Mouse (Mus musculus) limb, embryonic 11.5 days (tissue): ENCODE data around the gene Tmem151b. TPM values are rescaled to one million over a fixed set of nuclear protein-coding genes. Genes with fewer than 3 reads are reported as not detected.

Experiments used
- ATAC-seq: fragments of 200-750 bp; cut with Nextera tagmentation; 2 replicates; pipeline ENCODE4 v1.8.0; 2017; ENCODE audit warnings: low read depth; ENCODE audit not compliant: insufficient number of reproducible peaks, low FRiP score, low TSS enrichment
- DNase-seq: peaks from one replicate; pipeline ENCODE4 v3.0.0-alpha.2; 2015; ENCODE audit warnings: low spot score
- H3K27ac ChIP-seq: fragments of 300-500 bp; sonication (generic); replicated peaks from 2 replicates; pipeline ENCODE4 v1.5.1; 2014; ENCODE audit warnings: low read depth, mild to moderate bottlenecking, low read length
- H3K27me3 ChIP-seq: fragments of 300-500 bp; sonication (generic); 2 replicates; pipeline ENCODE4 v1.6.1; 2014; ENCODE audit warnings: mild to moderate bottlenecking, low read length, mixed read lengths; ENCODE audit not compliant: control insufficient read depth, insufficient read depth
- H3K36me3 ChIP-seq: fragments of 300-500 bp; sonication (generic); 2 replicates; pipeline ENCODE4 v1.6.1; 2014; ENCODE audit warnings: mild to moderate bottlenecking, low read length, moderate library complexity, mixed read lengths; ENCODE audit not compliant: control insufficient read depth, insufficient read depth
- H3K4me1 ChIP-seq: fragments of 300-500 bp; sonication (generic); 2 replicates; pipeline ENCODE4 v1.6.1; 2014; ENCODE audit warnings: low read length, mixed read lengths; ENCODE audit not compliant: control insufficient read depth, insufficient read depth
- H3K4me2 ChIP-seq: fragments of 300-500 bp; sonication (generic); 2 replicates; pipeline ENCODE4 v1.6.1; 2014; ENCODE audit warnings: low read depth, mild to moderate bottlenecking, moderate library complexity; ENCODE audit not compliant: severe bottlenecking
- H3K4me3 ChIP-seq: fragments of 300-500 bp; sonication (generic); 2 replicates; pipeline ENCODE4 v1.5.1; 2014; ENCODE audit warnings: low read depth, low read length
- H3K9ac ChIP-seq: fragments of 300-500 bp; sonication (generic); 2 replicates; pipeline ENCODE4 v1.6.1; 2014; ENCODE audit warnings: mild to moderate bottlenecking, low read length
- H3K9me3 ChIP-seq: fragments of 300-500 bp; sonication (generic); 2 replicates; pipeline ENCODE4 v1.6.1; 2016; ENCODE audit warnings: low read length; ENCODE audit not compliant: control insufficient read depth
- WGBS: fragments of 180-500 bp; shearing (Covaris S2); extraction: QIAGEN DNeasy Blood & Tissue Kit; methylation state at CpG from one replicate; pipeline ENCODE4 v1.1.7; 2014; 5-methylcytosine and 5-hydroxymethylcytosine counted together
- polyA plus RNA-seq: library from polyadenylated mRNA; unstranded; fragments of >200 nt; fragmentation: Nextera tagmentation; extraction: Ambion mirVana; gene quantifications from 2 replicates; pipeline ENCODE4 v1.2.1, GENCODE M21; 2014

Gene Tmem151b
- polyA plus RNA-seq, 1 experiment from 2014 or later, result 5.2 TPM

- DNase-seq (peak; percentile 95), ATAC-seq (peak; percentile 78)
- peak within 1 kb of the TSS; percentile 82 for H3K9ac ChIP-seq
- peak within 1 kb of the TSS; percentile 68; the same call in 1 of the 2 replicates for H3K27ac ChIP-seq
- no peaks in the 10 kb centered on the region for H3K27me3 ChIP-seq
- peaks cover 17% of the 10 kb centered on the region for H3K36me3 ChIP-seq
- peak within 1 kb of the TSS; percentile 85 for H3K4me3 ChIP-seq
- H3K4me1 ChIP-seq, result peaks cover 16% of the 10 kb centered on the region
- no peaks in the 10 kb centered on the region for H3K9me3 ChIP-seq
- under 1% methylated on average over 58 of the region's 61 CpGs for WGBS
- peak within 1 kb of the TSS; percentile 93 for H3K4me2 ChIP-seq
Measured at GRCm38 (mm10) chr17:45563655-45564530, 14.4 kb upstream of the Tmem151b start, which contains the start of gene Slc35b2. TSS of gene Slc35b2 (plus strand) at chr17:45563874.

- DNase-seq (no peak), ATAC-seq (no peak)
- Histone ChIP-seq H3K27ac (no peak overlapping the region), H3K4me1 (peaks cover 16% of the 10 kb centered on the region), H3K36me3 (peaks cover 12% of the 10 kb centered on the region), H3K9me3 (no peaks in the 10 kb centered on the region), H3K27me3 (no peaks in the 10 kb centered on the region), H3K4me2 (no peak overlapping the region), H3K9ac (no peak overlapping the region), H3K4me3 (peak overlapping the region; percentile 85; the same call in 1 of the 2 replicates)
- whole genome bisulfite sequencing, result 81% methylated on average over 12 of the region's 12 CpGs
Measured at GRCm38 (mm10) chr17:45563216-45563615, 13.7 kb upstream of the Tmem151b start.

GRCm38 (mm10) chr17:45559732-45560525, 10.5 kb upstream of the Tmem151b start:
- no peak for DNase-seq

GRCm38 (mm10) chr17:45557998-45558862, 8.8 kb upstream of the Tmem151b start:
- no peaks in the 10 kb centered on the region for H3K9me3 ChIP-seq
- no peak overlapping the region for H3K27ac ChIP-seq
- no peaks in the 10 kb centered on the region for H3K36me3 ChIP-seq
- H3K9ac ChIP-seq, result no peak overlapping the region
- H3K4me2 ChIP-seq, result no peak overlapping the region
- peaks cover 4% of the 10 kb centered on the region; the same call in 1 of the 2 replicates for H3K4me1 ChIP-seq
- 73% methylated on average over 16 of the region's 16 CpGs for WGBS
- ATAC-seq (no peak), DNase-seq (no peak)
- peaks cover 9% of the 10 kb centered on the region; the same call in 1 of the 2 replicates for H3K27me3 ChIP-seq
- no peak overlapping the region; the same call in 1 of the 2 replicates for H3K4me3 ChIP-seq

More at GRCm38 (mm10) chr17:45559732-45560525, 10.5 kb upstream of the Tmem151b start:
- Histone ChIP-seq H3K4me1 (peaks cover 8% of the 10 kb centered on the region), H3K27ac (no peak overlapping the region), H3K27me3 (peaks cover 9% of the 10 kb centered on the region; the same call in 1 of the 2 replicates), H3K36me3 (no peaks in the 10 kb centered on the region), H3K9me3 (no peaks in the 10 kb centered on the region), H3K9ac (no peak overlapping the region), H3K4me2 (no peak overlapping the region), H3K4me3 (no peak overlapping the region)
- whole genome bisulfite sequencing, result 87% methylated on average over 15 of the region's 15 CpGs
- ATAC-seq, result no peak

GRCm38 (mm10) chr17:45557246-45557824, 7.9 kb upstream of the Tmem151b start:
- no peak overlapping the region for H3K4me3 ChIP-seq
- peaks cover 4% of the 10 kb centered on the region; the same call in 1 of the 2 replicates for H3K4me1 ChIP-seq
- WGBS, result 79% methylated on average over 5 of the region's 7 CpGs
- H3K4me2 ChIP-seq, result 0 out of 2 replicates have a peak overlapping the region, but pooled peaks have one; percentile 16
- H3K9me3 ChIP-seq, result no peaks in the 10 kb centered on the region
- peaks cover 9% of the 10 kb centered on the region; the same call in 1 of the 2 replicates for H3K27me3 ChIP-seq
- no peaks in the 10 kb centered on the region for H3K36me3 ChIP-seq
- ATAC-seq (no peak), DNase-seq (no peak)
- no peak overlapping the region for H3K27ac ChIP-seq
- H3K9ac ChIP-seq, result no peak overlapping the region

GRCm38 (mm10) chr17:45556514-45557245, 7.2 kb upstream of the Tmem151b start:
- DNase-seq, result no peak
- Histone ChIP-seq H3K9me3 (no peaks in the 10 kb centered on the region), H3K4me3 (peak overlapping the region; percentile 65), H3K4me1 (peaks cover 6% of the 10 kb centered on the region; the same call in 1 of the 2 replicates), H3K9ac (0 out of 2 replicates have a peak overlapping the region, but pooled peaks have one; percentile 57), H3K36me3 (no peaks in the 10 kb centered on the region), H3K27ac (no peak overlapping the region), H3K27me3 (peaks cover 9% of the 10 kb centered on the region; the same call in 1 of the 2 replicates), H3K4me2 (peak overlapping the region; percentile 98)
- WGBS, result 70% methylated on average over 3 of the region's 3 CpGs
- no peak for ATAC-seq

GRCm38 (mm10) chr17:45556107-45556489, 6.6 kb upstream of the Tmem151b start:
- H3K27ac ChIP-seq, result no peak overlapping the region
- DNase-seq, result no peak
- no peaks in the 10 kb centered on the region for H3K36me3 ChIP-seq
- peak overlapping the region; percentile 65 for H3K4me3 ChIP-seq
- H3K9me3 ChIP-seq, result no peaks in the 10 kb centered on the region
- H3K4me1 ChIP-seq, result peaks cover 6% of the 10 kb centered on the region; the same call in 1 of the 2 replicates
- ATAC-seq, result no peak
- peaks cover 9% of the 10 kb centered on the region; the same call in 1 of the 2 replicates for H3K27me3 ChIP-seq
- H3K9ac ChIP-seq, result peak overlapping the region; percentile 57
- H3K4me2 ChIP-seq, result peak overlapping the region; percentile 98
- 4% methylated on average over 14 of the region's 14 CpGs for WGBS
